Mouse (Mus musculus): Measurements from ENCODE around the gene Baiap2l1.

The Baiap2l1 gene

GRCm38 (mm10) chr5:144258131-144258611 lies 99.7 kb downstream of the Baiap2l1 start:
- ChIA-PET CTCF (interaction anchor here in 1 of 4 experiments (0.7 kb wide), 1 partner anchor 51 kb away, joined by 4 read pairs; no protein-coding TSS in a partner anchor), POLR2A (interaction anchor here in 2 of 4 experiments (0.7 to 1.6 kb wide), 4 partner anchors 9 to 51 kb away, joined by 3 to 6 read pairs (median 4); no protein-coding TSS in a partner anchor)

- CTCF ChIA-PET = interaction anchor here in 1 of 4 experiments (0.7 kb wide), 1 partner anchor 102 kb away, joined by 4 read pairs; no protein-coding TSS in a partner anchor
- POLR2A ChIA-PET = interaction anchor here in 2 of 4 experiments (0.7 to 1.7 kb wide), 5 partner anchors 8 to 100 kb away, joined by 3 to 8 read pairs (median 3); partner anchors contain the start of gene Baiap2l1 (in 1 of the 2)
Observed at GRCm38 (mm10) chr5:144257451-144258110, 100.3 kb downstream of the Baiap2l1 start.

- CTCF ChIA-PET = interaction anchor here in 1 of 4 experiments (0.6 to 0.7 kb wide), 3 partner anchors 101 to 154 kb away, joined by 3 to 4 read pairs (median 4); no protein-coding TSS in a partner anchor
- POLR2A ChIA-PET = interaction anchor here in 2 of 4 experiments (0.7 to 1.7 kb wide), 11 partner anchors 9 to 115 kb away, joined by 3 to 8 read pairs (median 3); partner anchors contain the start of gene Baiap2l1 (in 1 of the 2)
Observed at GRCm38 (mm10) chr5:144256888-144257287, 101.0 kb downstream of the Baiap2l1 start.

GRCm38 (mm10) chr5:144256541-144256870 lies 101.4 kb downstream of the Baiap2l1 start:
- POLR2A ChIA-PET = interaction anchor here in 2 of 4 experiments (0.5 to 1.7 kb wide), 12 partner anchors 9 to 322 kb away, joined by 3 to 8 read pairs (median 3); partner anchors contain the start of gene Baiap2l1 (in 1 of the 2)
- CTCF ChIA-PET = interaction anchor here in 1 of 4 experiments (0.6 to 0.7 kb wide), 3 partner anchors 101 to 153 kb away, joined by 3 to 4 read pairs (median 4); no protein-coding TSS in a partner anchor

- POLR2A ChIA-PET = interaction anchor here in 3 of 4 experiments (0.5 to 2.2 kb wide), 27 partner anchors 9 to 1348 kb away, joined by 3 to 12 read pairs (median 3); partner anchors contain the start of genes Baiap2l1 (in 3 of the 3) and Tecpr1 (in 1 of the 3)
- CTCF ChIA-PET = interaction anchor here in 1 of 4 experiments (0.6 to 0.7 kb wide), 3 partner anchors 151 to 383 kb away, joined by 3 to 4 read pairs (median 4); no protein-coding TSS in a partner anchor
Observed at GRCm38 (mm10) chr5:144255632-144256540, 102.0 kb downstream of the Baiap2l1 start.

DNA sequence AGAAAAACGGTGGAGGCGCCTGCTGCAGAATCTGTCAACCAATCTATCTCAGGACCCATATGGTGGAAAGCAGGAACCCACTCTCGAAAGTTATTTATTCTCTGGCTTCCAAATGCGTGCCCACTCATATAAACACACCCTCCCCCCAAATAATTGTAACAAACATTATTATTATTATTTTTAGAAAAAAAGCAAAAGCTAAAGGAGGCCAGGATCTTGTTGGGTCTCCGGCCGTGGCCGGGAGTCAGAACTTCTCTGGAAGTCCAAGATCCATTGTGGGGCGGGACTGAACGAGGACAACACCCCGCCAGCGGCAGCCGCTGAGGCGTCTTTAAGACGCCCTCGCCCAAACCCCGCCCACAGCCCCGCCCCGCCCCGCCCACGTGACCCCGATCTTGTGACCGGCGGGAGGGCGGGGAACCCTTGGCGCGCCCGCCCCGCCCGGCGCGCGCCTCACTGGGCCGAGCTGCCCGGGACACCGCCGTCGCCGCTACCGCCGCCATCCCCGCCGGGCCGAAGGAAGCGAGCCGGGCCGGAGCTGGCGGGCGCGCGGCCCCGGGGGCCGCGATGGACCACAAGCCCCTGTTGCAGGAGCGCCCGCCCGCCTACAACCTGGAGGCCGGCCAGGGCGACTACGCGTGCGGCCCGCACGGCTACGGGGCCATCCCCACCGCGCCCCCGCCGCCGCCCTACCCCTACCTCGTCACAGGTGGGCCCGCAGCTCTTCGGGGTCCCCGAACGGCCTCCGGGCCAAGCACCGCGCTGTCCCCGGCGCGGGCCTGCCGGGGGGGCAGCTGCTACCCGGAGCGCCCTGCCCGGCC lies 102.9 kb downstream of the Baiap2l1 start:
- POLR2A ChIA-PET = interaction anchor here in 3 of 4 experiments (0.6 to 2.2 kb wide), 23 partner anchors 8 to 1347 kb away, joined by 3 to 12 read pairs (median 3); partner anchors contain the start of genes Baiap2l1 (in 3 of the 3) and Tecpr1 (in 1 of the 3)

GRCm38 (mm10) chr5:144254122-144254810 lies 103.6 kb downstream of the Baiap2l1 start:
- CTCF ChIA-PET = no interaction called here

More for the DNA sequence above, 102.9 kb downstream of the Baiap2l1 start:
- CTCF ChIA-PET = interaction anchor here in 1 of 4 experiments (0.7 kb wide), 1 partner anchor 384 kb away, joined by 4 read pairs; no protein-coding TSS in a partner anchor

DNA sequence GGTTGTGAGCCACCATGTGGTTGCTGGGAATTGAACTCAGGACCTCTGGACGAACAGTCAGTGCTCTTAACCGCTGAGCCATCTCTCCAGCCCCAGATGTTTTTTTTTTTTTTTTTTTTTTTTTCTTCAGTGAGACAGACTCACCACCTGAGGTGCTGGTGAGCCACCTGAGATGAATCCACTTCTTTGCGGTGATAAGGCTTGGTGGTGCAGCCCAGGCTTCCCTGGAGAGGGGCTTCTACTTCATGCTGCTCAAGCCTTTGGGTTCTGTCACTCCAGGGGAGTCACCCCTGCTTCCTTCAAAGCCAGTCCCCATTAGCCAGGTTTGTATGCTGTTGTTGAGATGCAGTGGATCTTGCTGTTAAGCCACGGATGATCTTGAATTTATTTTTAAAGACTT lies 104.7 kb downstream of the Baiap2l1 start:
- POLR2A ChIA-PET = interaction anchor here in 2 of 4 experiments (0.6 to 4.9 kb wide), 5 partner anchors 9 to 215 kb away, joined by 3 to 14 read pairs (median 3); no protein-coding TSS in a partner anchor

More at GRCm38 (mm10) chr5:144254122-144254810, 103.6 kb downstream of the Baiap2l1 start:
- POLR2A ChIA-PET = interaction anchor here in 3 of 4 experiments (0.6 to 2.2 kb wide), 19 partner anchors 8 to 916 kb away, joined by 3 to 12 read pairs (median 3); partner anchors contain the start of genes Baiap2l1 (in 3 of the 3) and Tecpr1 (in 1 of the 3)

DNA sequence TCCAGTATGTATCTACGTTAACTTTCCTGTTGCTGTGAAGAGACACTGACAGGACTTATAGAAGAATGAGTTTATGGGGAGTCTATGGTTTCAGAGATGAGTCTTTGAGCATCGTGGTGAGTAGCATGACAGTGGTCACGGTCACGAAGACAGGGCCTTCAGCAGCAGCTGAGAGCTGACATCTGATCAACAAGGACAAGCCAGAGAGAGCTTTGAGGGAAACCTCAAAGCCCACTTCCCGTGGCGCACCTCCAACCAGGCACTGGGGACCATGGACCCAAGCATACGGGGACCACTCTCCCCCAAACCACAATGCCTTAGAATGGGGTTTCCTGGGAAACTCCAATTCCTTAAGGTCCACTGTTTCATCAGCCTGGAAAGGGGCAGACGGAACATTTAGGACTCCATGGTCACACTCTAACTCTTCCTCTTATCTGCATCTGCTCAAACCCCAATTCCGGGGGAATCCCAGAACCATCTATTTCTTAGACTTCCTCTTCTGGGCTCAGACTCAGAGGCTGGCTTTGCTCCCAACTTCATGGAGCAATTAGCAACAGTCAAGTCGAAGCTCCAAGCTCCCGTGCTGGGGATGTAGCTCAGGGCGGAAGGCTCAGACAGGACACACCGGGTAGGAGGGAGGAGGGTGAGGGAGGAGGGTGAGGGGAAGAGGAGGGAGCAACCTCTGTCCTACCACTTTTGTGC lies 105.9 kb downstream of the Baiap2l1 start:
- ChIA-PET POLR2A (interaction anchor here in 3 of 4 experiments (0.6 to 4.9 kb wide), 5 partner anchors 10 to 255 kb away, joined by 3 to 14 read pairs (median 4); partner anchors contain the start of gene Tecpr1 (in 1 of the 3)), CTCF (interaction anchor here in 2 of 4 experiments (0.5 to 1.3 kb wide), 4 partner anchors 113 to 503 kb away, joined by 3 to 4 read pairs (median 3); partner anchors contain the start of gene Ccz1 (in 1 of the 2))

More for the DNA sequence above, 104.7 kb downstream of the Baiap2l1 start:
- CTCF ChIA-PET = no interaction called here

GRCm38 (mm10) chr5:144249871-144250270 lies 108.0 kb downstream of the Baiap2l1 start:
- ChIA-PET CTCF (interaction anchor here in 2 of 4 experiments (0.6 to 2.1 kb wide), 10 partner anchors 8 to 477 kb away, joined by 3 to 6 read pairs (median 4); no protein-coding TSS in a partner anchor), POLR2A (interaction anchor here in 2 of 4 experiments (0.6 to 4.9 kb wide), 11 partner anchors 9 to 176 kb away, joined by 3 to 14 read pairs (median 3); no protein-coding TSS in a partner anchor)

DNA sequence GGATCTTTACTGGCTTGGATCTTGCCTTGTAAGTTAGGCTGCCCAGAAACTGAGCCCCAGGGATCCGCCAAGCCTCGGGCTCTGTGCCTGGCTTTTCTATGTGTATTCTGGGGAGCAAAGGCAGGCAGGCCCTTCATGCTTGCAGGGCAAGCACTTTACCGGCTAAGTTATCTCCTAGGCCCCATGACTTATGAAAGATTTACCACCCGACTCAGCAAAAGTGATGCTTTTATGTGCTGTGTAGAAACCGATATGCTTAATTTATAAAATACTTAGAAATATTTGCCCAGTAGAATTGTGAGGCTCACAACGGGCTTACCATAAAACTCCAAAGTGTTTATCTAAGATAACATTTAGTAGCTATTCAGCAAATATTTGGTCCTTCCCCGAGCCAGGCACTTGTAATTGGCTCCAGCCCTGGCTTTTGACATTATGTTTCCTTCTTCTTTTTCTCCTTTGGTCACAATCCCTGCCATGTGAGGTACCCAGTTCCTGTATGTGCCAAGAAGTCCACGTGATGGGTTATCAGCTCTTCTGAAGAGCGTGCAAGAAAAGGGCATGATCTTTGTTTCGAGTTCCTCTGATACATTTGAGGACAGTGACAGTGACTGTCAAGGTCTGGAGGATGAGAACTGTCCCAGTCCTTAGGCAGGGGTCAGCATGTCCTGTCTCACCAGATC lies 109.9 kb downstream of the Baiap2l1 start:
- POLR2A ChIA-PET = interaction anchor here in 1 of 4 experiments (3.1 kb wide), 1 partner anchor 19 kb away, joined by 7 read pairs; no protein-coding TSS in a partner anchor
- CTCF ChIA-PET = no interaction called here

GRCm38 (mm10) chr5:144247307-144247706 lies 110.6 kb downstream of the Baiap2l1 start:
- ChIA-PET POLR2A (interaction anchor here in 2 of 4 experiments (0.9 to 3.1 kb wide), 2 partner anchors 8 to 19 kb away, joined by 3 to 7 read pairs; no protein-coding TSS in a partner anchor), CTCF (interaction anchor here in 1 of 4 experiments (1.0 kb wide), 1 partner anchor 134 kb away, joined by 4 read pairs; no protein-coding TSS in a partner anchor)

GRCm38 (mm10) chr5:144246669-144247068 lies 111.2 kb downstream of the Baiap2l1 start:
- ChIA-PET POLR2A (interaction anchor here in 2 of 4 experiments (0.6 to 3.1 kb wide), 5 partner anchors 8 to 509 kb away, joined by 3 to 7 read pairs (median 3); no protein-coding TSS in a partner anchor), CTCF (interaction anchor here in 1 of 4 experiments (0.6 to 1.0 kb wide), 2 partner anchors 21 to 135 kb away, joined by 3 to 4 read pairs; no protein-coding TSS in a partner anchor)

GRCm38 (mm10) chr5:144245592-144245991 lies 112.3 kb downstream of the Baiap2l1 start:
- CTCF ChIA-PET = interaction anchor here in 1 of 4 experiments (0.7 kb wide), 1 partner anchor 384 kb away, joined by 4 read pairs; no protein-coding TSS in a partner anchor
- POLR2A ChIA-PET = interaction anchor here in 1 of 4 experiments (0.9 kb wide), 1 partner anchor 9 kb away, joined by 3 read pairs; no protein-coding TSS in a partner anchor

All from embryonic stem cell, embryonic (primary cell).